Mouse (Mus musculus): Measurements from ENCODE around the gene Wdr48. TPM values are rescaled to one million over a fixed set of nuclear protein-coding genes. Genes with fewer than 3 reads are reported as not detected.

The Wdr48 gene
- polyA plus RNA-seq, 1 experiment from 2014 or later: 50.2 TPM

DNA sequence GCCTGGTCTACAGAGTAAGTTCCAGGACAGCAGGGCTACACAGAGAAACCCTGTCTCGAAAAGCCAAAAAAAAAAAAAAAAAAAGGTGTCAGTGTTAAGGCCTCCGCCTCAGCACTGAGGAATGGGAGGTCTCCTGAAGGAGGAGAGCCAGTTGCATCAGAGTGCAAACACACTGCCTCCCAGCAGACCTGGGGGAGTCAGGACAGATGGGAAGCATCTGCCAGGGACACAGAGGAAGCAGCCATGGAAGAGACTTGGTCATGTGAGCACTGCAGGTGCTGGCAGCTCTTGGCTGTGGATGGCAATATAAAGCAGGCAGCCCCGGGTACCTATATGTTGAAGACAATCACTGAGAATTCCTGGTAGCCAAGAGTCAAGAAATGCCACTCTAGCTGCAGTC is 15.3 kb downstream of the Wdr48 start:
- no peak overlapping the region for H3K4me2 ChIP-seq (ENCODE audit: low read depth, low read length)
- H3K27me3 ChIP-seq (replicated peaks; ENCODE audit: control insufficient read depth, insufficient read depth, low read length): no peaks in the 10 kb centered on the region
- H3K4me3 ChIP-seq (ENCODE audit: low read depth, low read length): no peak overlapping the region
- H3K4me1 ChIP-seq (ENCODE audit: control insufficient read depth, insufficient read depth, low read length): no peaks in the 10 kb centered on the region
- WGBS: 96% methylated on average over 3 of the region's 3 CpGs
- no peak overlapping the region for H3K27ac ChIP-seq (replicated peaks; ENCODE audit: low read depth, low read length)
- no peaks in the 10 kb centered on the region for H3K9me3 ChIP-seq (ENCODE audit: control insufficient read depth, low read length)
- no peak for ATAC-seq (ENCODE audit: low read depth)
- peaks cover 96% of the 10 kb centered on the region for H3K36me3 ChIP-seq (ENCODE audit: control insufficient read depth, insufficient read depth, low read length)
- H3K9ac ChIP-seq (ENCODE audit: low read depth, low read length): no peak overlapping the region
- DNase-seq (ENCODE audit: low spot score): no peak

DNA sequence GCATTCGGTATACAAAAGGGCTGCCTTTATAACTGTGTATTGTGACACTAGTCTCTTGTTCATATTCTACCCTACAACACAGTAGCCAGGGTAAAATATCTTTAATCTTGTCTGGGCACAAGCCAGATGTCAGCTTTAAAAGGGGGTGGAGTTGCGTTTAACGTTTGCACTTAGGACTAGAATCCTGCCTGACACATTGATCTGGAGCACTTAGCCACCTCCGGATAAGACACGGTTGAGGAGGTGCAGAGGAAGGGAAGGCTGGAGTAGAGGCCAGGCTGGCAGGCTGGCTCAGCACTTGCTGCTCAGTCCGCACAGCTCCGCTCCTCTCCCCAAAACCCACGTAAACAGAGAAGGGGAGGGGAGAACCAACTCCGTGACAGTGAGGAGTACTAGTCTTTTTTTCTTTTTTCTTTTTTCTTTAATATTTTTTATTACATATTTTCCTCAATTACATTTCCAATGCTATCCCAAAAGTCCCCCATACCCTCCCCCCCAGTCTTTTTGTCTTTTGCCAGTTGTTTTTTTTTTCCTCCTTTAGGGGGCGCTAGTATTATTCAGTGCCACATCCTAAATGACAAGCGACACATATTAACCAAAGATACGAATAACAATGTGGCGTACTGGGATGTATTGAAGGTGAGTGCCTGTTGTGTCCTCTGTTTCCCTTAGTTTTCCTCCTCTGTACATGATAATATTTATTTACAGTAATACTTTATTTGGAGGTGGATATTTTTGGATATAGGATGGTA is 18.6 kb downstream of the Wdr48 start:
- Histone ChIP-seq H3K9me3 (ENCODE audit: control insufficient read depth, low read length) (no peaks in the 10 kb centered on the region), H3K36me3 (ENCODE audit: control insufficient read depth, insufficient read depth, low read length) (peaks cover 91% of the 10 kb centered on the region), H3K4me3 (ENCODE audit: low read depth, low read length) (no peak overlapping the region), H3K27ac (replicated peaks; ENCODE audit: low read depth, low read length) (no peak overlapping the region), H3K4me2 (ENCODE audit: low read depth, low read length) (no peak overlapping the region), H3K9ac (ENCODE audit: low read depth, low read length) (no peak overlapping the region), H3K4me1 (ENCODE audit: control insufficient read depth, insufficient read depth, low read length) (no peaks in the 10 kb centered on the region), H3K27me3 (replicated peaks; ENCODE audit: control insufficient read depth, insufficient read depth, low read length) (no peaks in the 10 kb centered on the region)
- no peak for DNase-seq (ENCODE audit: low spot score)
- 73% methylated on average over 13 of the region's 13 CpGs for WGBS
- no peak for ATAC-seq (ENCODE audit: low read depth)

- ATAC-seq (ENCODE audit: low read depth): no peak
- 93% methylated on average over 1 of the region's 1 CpGs for WGBS
Observed at GRCm38 (mm10) chr9:119919858-119920257, 25.2 kb downstream of the Wdr48 start.

DNA sequence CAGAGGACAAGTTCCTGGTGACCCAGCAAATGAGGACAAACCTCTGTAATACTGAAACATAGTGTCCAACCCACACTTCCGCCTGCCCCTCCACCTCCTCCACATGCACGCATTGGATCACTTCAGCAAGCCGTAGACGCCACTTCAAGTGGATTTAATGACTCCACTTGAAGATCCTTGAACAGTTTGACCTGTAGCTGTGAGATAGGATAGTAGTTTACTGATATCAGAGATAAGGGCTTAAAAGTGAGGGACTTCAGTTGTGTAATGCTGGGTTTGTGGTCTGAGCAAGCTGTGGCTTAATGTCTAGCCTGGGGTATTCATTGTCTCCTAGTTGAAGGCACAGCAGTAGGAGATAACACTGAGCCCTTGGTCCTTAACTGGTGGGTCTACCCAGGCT is 28.8 kb downstream of the Wdr48 start:
- no peaks in the 10 kb centered on the region for H3K9me3 ChIP-seq (ENCODE audit: control insufficient read depth, low read length)
- WGBS: 92% methylated on average over 4 of the region's 4 CpGs
- H3K27ac ChIP-seq (replicated peaks; ENCODE audit: low read depth, low read length): no peak overlapping the region
- H3K4me3 ChIP-seq (ENCODE audit: low read depth, low read length): no peak overlapping the region
- peaks cover 94% of the 10 kb centered on the region for H3K36me3 ChIP-seq (ENCODE audit: control insufficient read depth, insufficient read depth, low read length)
- H3K27me3 ChIP-seq (replicated peaks; ENCODE audit: control insufficient read depth, insufficient read depth, low read length): no peaks in the 10 kb centered on the region
- DNase-seq (ENCODE audit: low spot score) (no peak), ATAC-seq (ENCODE audit: low read depth) (no peak)
- H3K4me1 ChIP-seq (ENCODE audit: control insufficient read depth, insufficient read depth, low read length): no peaks in the 10 kb centered on the region
- no peak overlapping the region for H3K9ac ChIP-seq (ENCODE audit: low read depth, low read length)
- H3K4me2 ChIP-seq (ENCODE audit: low read depth, low read length): no peak overlapping the region

More at GRCm38 (mm10) chr9:119919858-119920257, 25.2 kb downstream of the Wdr48 start:
- Histone ChIP-seq H3K9ac (ENCODE audit: low read depth, low read length) (no peak overlapping the region), H3K27ac (replicated peaks; ENCODE audit: low read depth, low read length) (no peak overlapping the region), H3K27me3 (replicated peaks; ENCODE audit: control insufficient read depth, insufficient read depth, low read length) (no peaks in the 10 kb centered on the region), H3K9me3 (ENCODE audit: control insufficient read depth, low read length) (no peaks in the 10 kb centered on the region), H3K4me3 (ENCODE audit: low read depth, low read length) (no peak overlapping the region), H3K4me1 (ENCODE audit: control insufficient read depth, insufficient read depth, low read length) (no peaks in the 10 kb centered on the region), H3K4me2 (ENCODE audit: low read depth, low read length) (no peak overlapping the region), H3K36me3 (ENCODE audit: control insufficient read depth, insufficient read depth, low read length) (peaks cover 90% of the 10 kb centered on the region)
- DNase-seq (ENCODE audit: low spot score): no peak

DNA sequence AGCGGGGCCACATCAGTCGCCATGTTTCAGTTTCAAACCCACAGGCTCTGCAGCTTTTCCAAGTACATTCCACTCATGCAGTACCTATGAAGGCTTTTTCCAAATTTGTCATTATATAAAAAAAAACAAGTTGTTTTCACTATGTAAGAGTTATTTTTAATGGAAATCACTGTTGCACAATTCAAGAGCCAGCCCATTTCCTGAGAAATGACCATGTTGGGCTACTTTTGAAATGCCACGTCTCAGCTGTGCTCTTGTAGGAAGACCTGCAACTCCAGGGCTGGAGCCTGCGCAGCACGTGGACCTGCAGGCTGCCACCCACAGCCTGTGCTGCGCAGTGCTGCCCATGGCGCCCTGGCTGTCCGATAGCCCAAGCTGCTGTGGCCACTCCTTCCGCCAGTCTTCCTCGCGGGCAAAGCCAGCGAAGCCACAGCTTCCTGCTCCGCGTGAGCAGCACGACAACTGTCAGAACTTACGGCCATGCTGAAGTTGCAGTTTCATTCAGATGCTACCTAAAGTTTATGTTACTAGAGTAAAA is 30.5 kb downstream of the Wdr48 start:
- Histone ChIP-seq H3K27me3 (replicated peaks; ENCODE audit: control insufficient read depth, insufficient read depth, low read length) (no peaks in the 10 kb centered on the region), H3K4me2 (ENCODE audit: low read depth, low read length) (no peak overlapping the region), H3K9ac (ENCODE audit: low read depth, low read length) (no peak overlapping the region), H3K4me3 (ENCODE audit: low read depth, low read length) (no peak overlapping the region), H3K4me1 (ENCODE audit: control insufficient read depth, insufficient read depth, low read length) (no peaks in the 10 kb centered on the region), H3K9me3 (ENCODE audit: control insufficient read depth, low read length) (no peaks in the 10 kb centered on the region), H3K27ac (replicated peaks; ENCODE audit: low read depth, low read length) (no peak overlapping the region), H3K36me3 (ENCODE audit: control insufficient read depth, insufficient read depth, low read length) (peaks cover 94% of the 10 kb centered on the region)
- DNase-seq (ENCODE audit: low spot score) (no peak), ATAC-seq (ENCODE audit: low read depth) (no peak)
- 90% methylated on average over 16 of the region's 16 CpGs for WGBS

- H3K9me3 ChIP-seq (ENCODE audit: control insufficient read depth, low read length): no peaks in the 10 kb centered on the region
Observed at GRCm38 (mm10) chr9:119925729-119926128, 31.1 kb downstream of the Wdr48 start.

DNA sequence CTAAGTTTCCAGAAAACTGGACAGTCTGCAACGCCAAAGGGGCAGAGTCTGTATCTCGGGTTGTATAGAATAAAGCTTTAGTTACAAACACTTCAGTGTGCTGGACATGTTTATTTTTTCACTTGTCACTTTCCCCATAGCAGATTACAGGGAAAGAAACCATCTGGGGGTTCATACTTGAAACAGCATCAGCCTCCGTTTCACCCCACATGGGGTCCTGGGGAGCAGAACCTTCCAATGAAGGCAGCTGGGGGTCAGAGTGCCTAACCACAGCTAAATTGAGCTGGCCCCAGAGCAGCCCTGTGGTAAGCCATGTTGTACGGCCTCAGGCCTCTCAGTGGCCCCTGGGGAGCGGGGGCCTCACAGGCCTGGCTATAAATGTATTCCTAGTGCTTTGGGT is 31.8 kb downstream of the Wdr48 start:
- Histone ChIP-seq H3K27me3 (replicated peaks; ENCODE audit: control insufficient read depth, insufficient read depth, low read length) (no peaks in the 10 kb centered on the region), H3K27ac (replicated peaks; ENCODE audit: low read depth, low read length) (no peak overlapping the region)
- WGBS: 60% methylated on average over 5 of the region's 5 CpGs

More at GRCm38 (mm10) chr9:119925729-119926128, 31.1 kb downstream of the Wdr48 start:
- no peak overlapping the region for H3K9ac ChIP-seq (ENCODE audit: low read depth, low read length)
- H3K36me3 ChIP-seq (ENCODE audit: control insufficient read depth, insufficient read depth, low read length): peaks cover 94% of the 10 kb centered on the region
- H3K4me1 ChIP-seq (ENCODE audit: control insufficient read depth, insufficient read depth, low read length): no peaks in the 10 kb centered on the region
- H3K4me3 ChIP-seq (ENCODE audit: low read depth, low read length): no peak overlapping the region
- ATAC-seq (ENCODE audit: low read depth) (no peak), DNase-seq (ENCODE audit: low spot score) (no peak)
- 66% methylated on average over 8 of the region's 8 CpGs for WGBS
- no peak overlapping the region for H3K4me2 ChIP-seq (ENCODE audit: low read depth, low read length)
- no peak overlapping the region for H3K27ac ChIP-seq (replicated peaks; ENCODE audit: low read depth, low read length)
- no peaks in the 10 kb centered on the region for H3K27me3 ChIP-seq (replicated peaks; ENCODE audit: control insufficient read depth, insufficient read depth, low read length)

GRCm38 (mm10) chr9:119932358-119932757 is 37.7 kb downstream of the Wdr48 start:
- H3K27ac ChIP-seq (replicated peaks; ENCODE audit: low read depth, low read length): no peak overlapping the region
- H3K9me3 ChIP-seq (ENCODE audit: control insufficient read depth, low read length): no peaks in the 10 kb centered on the region
- peaks cover 8% of the 10 kb centered on the region for H3K4me1 ChIP-seq (ENCODE audit: control insufficient read depth, insufficient read depth, low read length)
- ATAC-seq (ENCODE audit: low read depth): no peak
- H3K4me3 ChIP-seq (ENCODE audit: low read depth, low read length): no peak overlapping the region
- WGBS: 85% methylated on average over 12 of the region's 12 CpGs
- no peak for DNase-seq (ENCODE audit: low spot score)
- no peak overlapping the region for H3K9ac ChIP-seq (ENCODE audit: low read depth, low read length)
- H3K27me3 ChIP-seq (replicated peaks; ENCODE audit: control insufficient read depth, insufficient read depth, low read length): no peaks in the 10 kb centered on the region
- H3K36me3 ChIP-seq (ENCODE audit: control insufficient read depth, insufficient read depth, low read length): peaks cover 54% of the 10 kb centered on the region
- no peak overlapping the region for H3K4me2 ChIP-seq (ENCODE audit: low read depth, low read length)

More for the DNA sequence above, 31.8 kb downstream of the Wdr48 start:
- DNase-seq (ENCODE audit: low spot score) (no peak), ATAC-seq (ENCODE audit: low read depth) (no peak)
- no peaks in the 10 kb centered on the region for H3K9me3 ChIP-seq (ENCODE audit: control insufficient read depth, low read length)
- no peak overlapping the region for H3K4me3 ChIP-seq (ENCODE audit: low read depth, low read length)
- no peaks in the 10 kb centered on the region for H3K4me1 ChIP-seq (ENCODE audit: control insufficient read depth, insufficient read depth, low read length)
- peaks cover 94% of the 10 kb centered on the region for H3K36me3 ChIP-seq (ENCODE audit: control insufficient read depth, insufficient read depth, low read length)
- H3K4me2 ChIP-seq (ENCODE audit: low read depth, low read length): no peak overlapping the region
- no peak overlapping the region for H3K9ac ChIP-seq (ENCODE audit: low read depth, low read length)

DNA sequence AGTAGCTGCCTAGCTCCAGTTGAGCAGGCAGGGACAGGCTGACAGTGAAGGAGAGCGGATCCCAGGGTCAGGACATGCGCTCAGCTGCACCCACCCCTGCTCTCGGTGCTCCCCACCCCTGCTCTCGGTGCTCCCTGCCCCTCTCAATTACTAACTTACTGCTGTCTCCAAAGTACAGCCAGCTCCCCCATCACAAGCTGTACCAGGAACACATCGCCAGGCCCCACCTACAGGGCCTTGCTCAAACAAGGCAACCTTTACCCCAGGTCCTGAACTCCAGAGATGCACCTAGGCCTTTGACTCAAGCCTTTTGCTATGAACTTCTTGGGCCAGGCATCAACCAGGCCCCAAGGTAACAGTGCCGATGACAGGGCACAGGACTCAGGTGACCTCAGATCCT is 39.0 kb downstream of the Wdr48 start:
- Histone ChIP-seq H3K4me1 (ENCODE audit: control insufficient read depth, insufficient read depth, low read length) (peaks cover 8% of the 10 kb centered on the region), H3K27ac (replicated peaks; ENCODE audit: low read depth, low read length) (no peak overlapping the region), H3K9me3 (ENCODE audit: control insufficient read depth, low read length) (no peaks in the 10 kb centered on the region), H3K4me2 (ENCODE audit: low read depth, low read length) (no peak overlapping the region), H3K9ac (ENCODE audit: low read depth, low read length) (no peak overlapping the region), H3K36me3 (ENCODE audit: control insufficient read depth, insufficient read depth, low read length) (peaks cover 41% of the 10 kb centered on the region), H3K27me3 (replicated peaks; ENCODE audit: control insufficient read depth, insufficient read depth, low read length) (no peaks in the 10 kb centered on the region), H3K4me3 (ENCODE audit: low read depth, low read length) (no peak overlapping the region)
- DNase-seq (ENCODE audit: low spot score): no peak
- 97% methylated on average over 5 of the region's 6 CpGs for WGBS
- no peak for ATAC-seq (ENCODE audit: low read depth)

Data from embryonic facial prominence, embryonic 14.5 days (tissue).